Mouse (Mus musculus) forebrain, embryonic 14.5 days (tissue): ENCODE results near the gene Olfr204. TPM values are rescaled to one million over a fixed set of nuclear protein-coding genes. Genes with fewer than 3 reads are reported as not detected.
"Not testable (repeated sequence)": the region's sequence is repeated elsewhere in the genome, so short reads cannot be mapped to it uniquely, and the experiment has no call there.

Source experiments
- ATAC-seq: fragments of 200-750 bp; cut with Nextera tagmentation; 2 replicates; pipeline ENCODE4 v1.8.0; 2017; ENCODE audit warnings: mild to moderate bottlenecking, moderate library complexity
- DNase-seq: peaks from one replicate; pipeline ENCODE4 v3.0.0-alpha.2; 2015; ENCODE audit warnings: low spot score
- H3K27ac ChIP-seq: fragments of 300-500 bp; sonication (generic); 2 replicates; pipeline ENCODE4 v1.5.1; 2014; ENCODE audit warnings: low read depth, mild to moderate bottlenecking, control low read depth, low read length, moderate library complexity
- H3K27me3 ChIP-seq: fragments of 300-500 bp; sonication (generic); replicated peaks from 2 replicates; pipeline ENCODE4 v1.6.1; 2014; ENCODE audit warnings: low read length, control low read depth, mixed read lengths; ENCODE audit not compliant: control insufficient read depth, insufficient read depth
- H3K36me3 ChIP-seq: fragments of 300-500 bp; sonication (generic); 2 replicates; pipeline ENCODE4 v1.6.1; 2014; ENCODE audit warnings: low read length, control low read depth; ENCODE audit not compliant: control insufficient read depth, insufficient read depth
- H3K4me1 ChIP-seq: fragments of 300-500 bp; sonication (generic); 2 replicates; pipeline ENCODE4 v1.6.1; 2014; ENCODE audit warnings: antibody characterized with exemption, low read length, control low read depth; ENCODE audit not compliant: control insufficient read depth, insufficient read depth
- H3K4me2 ChIP-seq: fragments of 300-500 bp; sonication (generic); 2 replicates; pipeline ENCODE4 v1.6.1; 2014; ENCODE audit warnings: mild to moderate bottlenecking, control low read depth, low read length
- H3K4me3 ChIP-seq: fragments of 300-500 bp; sonication (generic); 2 replicates; pipeline ENCODE4 v1.5.1; 2014; ENCODE audit warnings: low read depth, low read length, control low read depth
- H3K9ac ChIP-seq: fragments of 300-500 bp; sonication (generic); 2 replicates; pipeline ENCODE4 v1.6.1; 2014; ENCODE audit warnings: mild to moderate bottlenecking, low read length, control low read depth, moderate library complexity
- H3K9me3 ChIP-seq: fragments of 300-500 bp; sonication (generic); replicated peaks from 2 replicates; pipeline ENCODE4 v1.6.1; 2016; ENCODE audit warnings: low read length, control low read depth, mixed read lengths; ENCODE audit not compliant: control insufficient read depth
- WGBS: fragments of 180-500 bp; shearing (Covaris S2); extraction: QIAGEN DNeasy Blood & Tissue Kit; methylation state at CpG from one replicate; pipeline ENCODE4 v1.1.7; 2014; 5-methylcytosine and 5-hydroxymethylcytosine counted together
- polyA plus RNA-seq: library from polyadenylated mRNA; unstranded; fragments of >200 nt; fragmentation: Nextera tagmentation; extraction: Ambion mirVana; gene quantifications from 2 replicates; pipeline ENCODE4 v1.2.1, GENCODE M21; 2014

Olfr204 gene
- not detected in 2 replicates for polyA plus RNA-seq

GRCm38 (mm10) chr16:59318148-59318547 is at the start of gene Olfr204:
Gene Olfr204, minus strand, starts transcription at chr16:59318248.
- no peaks in the 10 kb centered on the region for H3K4me1 ChIP-seq
- H3K27ac ChIP-seq = no peak within 1 kb of the TSS
- no peaks in the 10 kb centered on the region for H3K27me3 ChIP-seq
- H3K9ac ChIP-seq = no peak within 1 kb of the TSS
- no peak within 1 kb of the TSS for H3K4me2 ChIP-seq
- no peak for DNase-seq
- ATAC-seq = no peak
- no peaks in the 10 kb centered on the region for H3K9me3 ChIP-seq
- no peak within 1 kb of the TSS for H3K4me3 ChIP-seq
- H3K36me3 ChIP-seq = no peaks in the 10 kb centered on the region

- no peak within 1 kb of the TSS for H3K4me2 ChIP-seq
- H3K4me3 ChIP-seq = no peak within 1 kb of the TSS
- H3K27me3 ChIP-seq = no peaks in the 10 kb centered on the region
- 78% methylated on average over 2 of the region's 2 CpGs for WGBS
- H3K9me3 ChIP-seq = no peaks in the 10 kb centered on the region
- no peak within 1 kb of the TSS for H3K9ac ChIP-seq
- H3K27ac ChIP-seq = no peak within 1 kb of the TSS
- ATAC-seq (no peak), DNase-seq (no peak)
- H3K4me1 ChIP-seq = no peaks in the 10 kb centered on the region
- H3K36me3 ChIP-seq = no peaks in the 10 kb centered on the region
Observed at GRCm38 (mm10) chr16:59363893-59364292, 45.8 kb upstream of the Olfr204 start, which contains the start of gene Olfr209. Gene Olfr209, minus strand, starts transcription at chr16:59363993.

GRCm38 (mm10) chr16:59349146-59349545 is 31.1 kb upstream of the Olfr204 start, which contains the start of gene Olfr206:
Gene Olfr206, minus strand, starts transcription at chr16:59349246.
- Histone ChIP-seq H3K4me2 (no peak within 1 kb of the TSS), H3K9ac (no peak within 1 kb of the TSS), H3K4me3 (no peak within 1 kb of the TSS), H3K27ac (no peak within 1 kb of the TSS), H3K36me3 (no peaks in the 10 kb centered on the region), H3K4me1 (no peaks in the 10 kb centered on the region), H3K9me3 (no peaks in the 10 kb centered on the region), H3K27me3 (no peaks in the 10 kb centered on the region)
- WGBS = 88% methylated on average over 1 of the region's 1 CpGs
- DNase-seq = no peak
- no peak for ATAC-seq

- ATAC-seq = no peak
- H3K36me3 ChIP-seq = no peaks in the 10 kb centered on the region
- H3K4me3 ChIP-seq = no peak within 1 kb of the TSS
- no peaks in the 10 kb centered on the region for H3K27me3 ChIP-seq
- DNase-seq = no peak
- no peak within 1 kb of the TSS for H3K27ac ChIP-seq
- no peak within 1 kb of the TSS for H3K9ac ChIP-seq
- H3K9me3 ChIP-seq = no peaks in the 10 kb centered on the region
- no peaks in the 10 kb centered on the region for H3K4me1 ChIP-seq
- H3K4me2 ChIP-seq = no peak within 1 kb of the TSS
Observed at GRCm38 (mm10) chr16:59331038-59331437, 13.0 kb upstream of the Olfr204 start, which contains the start of gene Olfr205. Gene Olfr205, minus strand, starts transcription at chr16:59331138.

- 52% methylated on average over 1 of the region's 1 CpGs for WGBS
- H3K4me3 ChIP-seq, H3K9me3 ChIP-seq, H3K27me3 ChIP-seq, ATAC-seq, DNase-seq, H3K27ac ChIP-seq, H3K4me2 ChIP-seq, H3K9ac ChIP-seq, H3K4me1 ChIP-seq, H3K36me3 ChIP-seq: not testable (repeated sequence)
Observed at GRCm38 (mm10) chr16:59323262-59323661, 5.2 kb upstream of the Olfr204 start.

GRCm38 (mm10) chr16:59298581-59298980 is 19.5 kb downstream of the Olfr204 start, which contains the start of gene Olfr203:
Gene Olfr203, plus strand, starts transcription at chr16:59298881.
- DNase-seq (no peak), ATAC-seq (no peak)
- no peak within 1 kb of the TSS for H3K27ac ChIP-seq
- H3K4me3 ChIP-seq = no peak within 1 kb of the TSS
- H3K9ac ChIP-seq = no peak within 1 kb of the TSS
- no peaks in the 10 kb centered on the region for H3K4me1 ChIP-seq
- H3K27me3 ChIP-seq = no peaks in the 10 kb centered on the region
- WGBS = 85% methylated on average over 2 of the region's 2 CpGs
- no peak within 1 kb of the TSS for H3K4me2 ChIP-seq
- H3K36me3 ChIP-seq = no peaks in the 10 kb centered on the region
- no peaks in the 10 kb centered on the region for H3K9me3 ChIP-seq

- H3K27me3 ChIP-seq, ATAC-seq, H3K9ac ChIP-seq, H3K4me1 ChIP-seq, H3K36me3 ChIP-seq, DNase-seq, H3K4me3 ChIP-seq, H3K4me2 ChIP-seq, H3K27ac ChIP-seq, H3K9me3 ChIP-seq: not testable (repeated sequence)
- WGBS = 89% methylated on average over 9 of the region's 9 CpGs
Observed at GRCm38 (mm10) chr16:59287576-59287975, 30.5 kb downstream of the Olfr204 start.

- no peak within 1 kb of the TSS for H3K27ac ChIP-seq
- DNase-seq (no peak), ATAC-seq (no peak)
- no peaks in the 10 kb centered on the region for H3K36me3 ChIP-seq
- H3K9me3 ChIP-seq = no peaks in the 10 kb centered on the region
- no peak within 1 kb of the TSS for H3K4me3 ChIP-seq
- WGBS = 84% methylated on average over 1 of the region's 1 CpGs
- no peak within 1 kb of the TSS for H3K9ac ChIP-seq
- H3K27me3 ChIP-seq = no peaks in the 10 kb centered on the region
- H3K4me1 ChIP-seq = no peaks in the 10 kb centered on the region
- no peak within 1 kb of the TSS for H3K4me2 ChIP-seq
Observed at GRCm38 (mm10) chr16:59286693-59287092, 31.4 kb downstream of the Olfr204 start, which contains the start of gene Olfr202. Gene Olfr202, minus strand, starts transcription at chr16:59286793.

- Histone ChIP-seq H3K27me3 (no peaks in the 10 kb centered on the region), H3K4me2 (no peak overlapping the region), H3K9ac (no peak overlapping the region), H3K27ac (no peak overlapping the region), H3K36me3 (no peaks in the 10 kb centered on the region), H3K9me3 (no peaks in the 10 kb centered on the region), H3K4me1 (no peaks in the 10 kb centered on the region), H3K4me3 (no peak overlapping the region)
- 77% methylated on average over 1 of the region's 1 CpGs for WGBS
- no peak for DNase-seq
- no peak for ATAC-seq
Observed at GRCm38 (mm10) chr16:59283476-59283875, 34.6 kb downstream of the Olfr204 start.
